Mouse (Mus musculus) megakaryocyte progenitor cell, adult 5-6 weeks (primary cell): ENCODE results near the gene Slc35d1. TPM values are rescaled to one million over a fixed set of nuclear protein-coding genes. Genes with fewer than 3 reads are reported as not detected.
"Not testable (repeated sequence)": the region's sequence is repeated elsewhere in the genome, so short reads cannot be mapped to it uniquely, and the experiment has no call there.

Experiments used
- ATAC-seq: replicated peaks from 2 replicates; pipeline ENCODE4 v1.8.0; 2016; ENCODE audit warnings: mild to moderate bottlenecking, moderate TSS enrichment, inconsistent platforms; ENCODE audit not compliant: poor library complexity
- total RNA-seq, 2 experiments: library from RNA; stranded (forward) in 1 of 2; stranded (reverse) in 1 of 2; fragments of 157-497, 149-512 nt in 1 of 2; fragments of 200-1000 nt in 1 of 2; gene quantifications; 2 replicates each; pipeline versions ENCODE4 v1.2.3 to v1.2.4; 2015 to 2017

Gene Slc35d1
- total RNA-seq, 2 experiments from 2014 or later: 5.3 to 20.3 TPM

DNA sequence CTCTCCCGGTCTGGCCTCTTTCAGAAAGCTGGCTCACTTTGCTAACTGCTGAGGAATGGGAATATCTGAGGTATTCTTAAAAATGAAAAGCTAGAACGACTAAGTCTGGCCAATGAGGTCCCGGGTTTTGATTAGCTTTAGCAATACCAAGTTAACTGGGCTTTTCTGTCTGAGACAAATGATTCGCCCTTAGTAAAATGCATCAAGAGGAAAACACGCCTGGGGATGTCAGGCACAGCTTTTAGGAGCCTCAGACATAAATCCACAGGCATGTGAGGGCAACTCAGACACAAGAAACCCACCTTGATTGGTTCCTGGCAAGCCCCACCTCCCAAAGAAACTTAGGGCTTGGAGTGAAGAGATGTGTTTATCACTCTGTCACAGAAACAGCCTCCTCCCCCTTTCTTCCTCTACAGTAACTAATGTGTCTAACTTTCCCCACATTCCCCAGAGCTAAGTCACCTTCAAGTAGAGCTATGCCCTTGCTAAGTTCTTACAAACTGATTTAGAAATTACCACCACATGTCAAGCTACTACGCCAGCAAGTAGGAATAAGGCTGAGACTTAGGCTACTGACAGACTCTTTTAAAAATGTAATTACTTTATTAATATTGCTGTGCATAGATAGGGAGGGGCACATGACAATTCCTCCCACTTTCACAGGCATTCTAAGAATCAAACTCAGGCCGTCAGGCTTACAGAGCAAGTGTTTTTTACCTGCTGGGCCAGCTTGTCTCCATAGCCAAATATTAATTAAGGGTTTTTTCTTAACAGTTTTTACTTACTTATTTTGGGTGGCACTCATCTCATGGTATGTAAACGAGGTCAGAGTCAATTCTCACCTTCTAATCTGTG is 26.0 kb downstream of the Slc35d1 start:
- peak; percentile 62 for ATAC-seq

DNA sequence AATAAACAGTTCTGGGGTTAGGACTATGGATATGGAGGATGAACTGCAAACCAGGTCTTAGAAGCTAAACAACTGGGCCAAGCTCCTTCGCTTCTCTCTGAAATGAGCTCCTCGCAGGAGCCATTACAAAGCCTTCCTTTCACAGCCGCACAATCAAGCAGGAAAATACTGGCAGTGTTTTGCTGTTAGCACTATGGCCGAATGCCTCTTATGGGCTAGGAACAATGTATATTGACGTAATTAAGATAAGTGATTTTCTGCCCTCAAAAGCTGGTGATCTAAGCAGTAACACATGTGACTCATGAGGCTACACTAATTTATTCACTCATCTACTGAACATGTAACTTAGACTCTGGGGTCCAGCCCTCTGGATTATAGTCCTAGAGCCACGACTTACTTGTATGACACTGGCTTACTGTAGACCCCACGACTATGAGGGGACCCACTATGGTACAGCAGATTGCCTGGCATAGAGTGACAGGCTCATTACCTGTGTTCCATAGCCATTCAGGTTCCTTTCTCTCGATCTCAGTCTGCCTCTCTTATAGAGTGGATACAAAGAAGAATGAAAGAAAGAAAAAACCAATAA is 34.6 kb downstream of the Slc35d1 start:
- no peak for ATAC-seq

DNA sequence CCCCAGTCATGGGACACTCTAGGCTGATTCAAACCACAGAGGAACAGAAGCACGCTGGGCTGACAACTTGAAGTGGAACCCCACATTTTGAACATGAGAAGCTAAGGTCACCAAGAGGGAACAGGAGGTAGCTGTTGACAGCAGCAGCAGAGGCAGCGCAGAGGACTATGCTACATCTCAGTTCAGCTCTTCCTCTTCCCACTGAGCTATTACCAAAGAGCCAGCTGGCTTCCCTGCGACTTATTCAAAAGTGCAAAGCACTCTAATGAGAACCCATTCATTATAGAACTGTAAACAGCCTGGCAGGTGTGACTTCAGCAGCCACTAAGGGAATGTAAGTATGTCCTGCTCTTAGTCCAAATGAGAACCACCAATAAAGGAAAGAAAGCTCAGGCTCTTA is 35.4 kb downstream of the Slc35d1 start:
- no peak for ATAC-seq

DNA sequence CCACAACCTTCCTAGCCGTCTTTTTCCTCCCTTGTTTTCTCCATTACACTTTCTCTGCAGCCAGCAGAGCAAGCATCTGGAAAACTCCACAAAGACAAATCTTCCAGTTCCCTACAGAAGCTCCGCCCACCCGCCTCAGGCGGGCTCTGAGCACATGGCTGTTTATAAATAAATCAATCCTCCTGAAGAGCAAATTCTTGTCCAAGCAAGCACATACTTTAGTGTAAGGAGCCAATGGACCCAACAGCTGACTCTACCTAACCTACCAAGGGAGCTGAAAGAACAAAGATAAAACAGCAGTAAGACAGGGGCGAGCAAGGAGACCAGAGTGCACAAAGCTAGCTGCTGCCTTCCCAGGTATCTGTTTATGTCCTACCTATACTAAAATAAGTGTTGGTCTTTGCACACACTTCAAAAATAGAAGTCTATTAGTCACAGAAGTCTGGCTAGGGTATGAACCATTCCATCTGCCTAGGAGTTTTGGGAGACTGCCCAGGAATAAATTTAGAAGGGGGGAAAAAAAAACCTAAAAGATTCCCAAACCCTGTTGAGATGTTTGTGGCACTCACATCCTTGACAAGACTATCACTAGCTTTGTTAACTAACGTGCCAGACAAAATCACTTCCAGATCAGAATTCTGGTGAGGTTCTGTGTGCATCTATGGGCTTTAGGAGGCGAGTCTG is 36.2 kb downstream of the Slc35d1 start:
- ATAC-seq: no peak

DNA sequence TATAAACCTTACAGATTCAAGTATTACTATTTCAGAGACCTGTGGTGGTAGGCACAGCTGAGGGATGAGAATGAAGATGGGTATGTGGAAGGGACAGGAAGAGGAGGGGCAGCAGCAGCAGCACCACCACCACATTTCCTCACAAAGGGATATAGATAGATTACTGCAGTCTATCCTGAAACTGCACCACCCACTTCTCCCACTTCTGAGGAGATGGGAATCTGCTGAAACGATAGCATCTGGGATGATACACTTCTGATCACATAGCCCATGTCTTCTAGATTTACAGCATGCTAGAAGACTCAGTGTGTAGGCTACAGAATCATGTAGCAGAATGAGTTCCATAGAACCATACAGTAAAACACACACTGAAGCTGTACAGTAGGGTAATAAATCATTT is 37.3 kb downstream of the Slc35d1 start:
- no peak for ATAC-seq

DNA sequence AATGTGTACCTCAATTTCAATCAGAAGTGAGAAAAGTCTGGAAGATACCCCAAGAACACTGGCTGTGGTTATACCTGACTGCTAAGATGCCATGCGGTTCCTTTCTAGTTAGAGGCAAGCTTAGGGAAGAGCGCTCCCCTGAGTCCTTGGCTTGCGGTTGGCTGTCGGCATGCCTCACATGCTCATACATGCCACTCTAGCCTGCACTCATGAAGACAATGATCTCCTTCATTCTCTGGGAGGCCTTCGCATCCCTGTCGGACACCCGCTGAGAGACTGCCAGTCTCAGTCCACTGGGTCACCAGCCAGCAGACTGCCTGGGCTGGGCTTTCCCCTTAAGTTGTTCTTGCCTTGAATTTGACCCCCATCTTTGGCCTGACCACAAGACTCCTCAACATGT is 41.0 kb downstream of the Slc35d1 start:
- no peak for ATAC-seq

DNA sequence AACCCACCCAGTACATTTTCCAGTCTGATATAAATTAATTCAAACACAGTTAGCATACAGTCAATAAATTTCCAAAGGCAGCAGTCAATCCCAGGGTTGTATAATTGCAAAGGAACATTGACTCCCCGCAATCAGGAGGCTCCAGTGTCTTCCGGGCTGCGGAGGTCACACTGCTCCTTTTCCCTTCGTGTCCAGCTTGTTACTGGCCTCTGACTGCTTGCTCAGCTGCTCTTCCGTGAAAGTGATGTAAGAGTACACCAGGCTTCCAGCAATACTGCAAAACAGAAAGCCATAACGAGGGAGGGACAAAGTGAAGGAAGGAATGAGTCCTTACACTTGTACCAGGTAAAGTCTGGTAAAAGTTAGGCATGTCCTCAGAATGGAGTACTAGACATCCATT is 41.5 kb downstream of the Slc35d1 start:
- no peak for ATAC-seq

DNA sequence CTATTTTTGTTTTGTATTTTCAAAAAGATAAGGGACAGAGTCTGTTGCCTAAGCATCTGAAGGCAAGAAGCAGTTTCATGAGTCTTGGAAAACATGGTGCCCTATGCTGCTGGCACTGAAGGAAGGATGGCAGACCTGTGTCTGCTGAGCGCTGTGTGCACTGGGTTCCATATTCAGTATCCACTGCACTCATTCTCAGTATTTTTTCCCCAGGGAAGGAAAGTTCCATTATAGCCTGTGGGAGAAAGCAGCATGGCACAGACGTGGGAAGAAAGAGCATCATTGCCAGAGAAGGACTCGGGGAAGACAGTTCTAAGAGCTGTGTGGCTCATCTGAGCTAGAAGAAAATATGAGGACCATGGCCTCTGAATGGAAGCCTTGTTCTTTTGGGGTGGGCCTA is 43.7 kb downstream of the Slc35d1 start:
- no peak for ATAC-seq

DNA sequence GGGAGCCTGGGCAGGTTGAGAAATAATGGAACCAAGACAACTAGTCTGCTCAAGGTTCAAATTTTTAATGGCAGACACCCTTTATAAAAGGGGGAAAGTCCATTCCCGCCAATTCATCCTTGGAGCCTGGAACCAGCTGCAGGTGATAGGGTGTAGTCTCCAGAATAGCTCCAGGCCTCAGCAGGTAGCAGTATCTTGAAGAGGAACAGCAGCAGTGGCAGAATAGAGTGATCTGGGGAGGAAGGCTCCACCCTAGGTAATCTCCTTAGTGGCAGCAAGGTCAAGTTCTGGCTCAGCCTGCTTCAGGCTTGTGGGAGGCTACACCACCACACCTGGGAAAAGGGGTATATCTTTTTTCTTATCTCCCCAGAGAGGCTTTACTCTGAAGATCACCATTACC is 48.8 kb downstream of the Slc35d1 start:
- ATAC-seq: not testable (repeated sequence)

DNA sequence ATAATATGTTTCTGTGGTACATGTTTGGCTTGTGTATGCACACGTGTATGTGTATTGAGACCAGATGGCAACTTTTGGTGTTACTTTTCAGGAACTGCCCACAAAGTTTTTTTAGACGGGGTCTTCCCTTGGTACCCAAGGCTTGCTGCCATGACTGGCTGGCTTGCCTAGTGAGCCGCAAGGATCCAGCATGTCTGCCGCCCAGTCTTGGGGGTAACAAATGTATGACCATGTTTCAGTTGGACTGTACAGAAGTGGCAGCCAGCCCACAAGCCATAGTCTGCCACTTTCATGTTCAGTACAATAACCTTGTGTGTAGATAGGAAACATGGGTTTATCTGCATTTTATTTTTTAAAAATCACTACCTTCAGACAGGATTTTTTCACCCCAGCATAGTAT is 56.2 kb downstream of the Slc35d1 start:
- no peak for ATAC-seq

DNA sequence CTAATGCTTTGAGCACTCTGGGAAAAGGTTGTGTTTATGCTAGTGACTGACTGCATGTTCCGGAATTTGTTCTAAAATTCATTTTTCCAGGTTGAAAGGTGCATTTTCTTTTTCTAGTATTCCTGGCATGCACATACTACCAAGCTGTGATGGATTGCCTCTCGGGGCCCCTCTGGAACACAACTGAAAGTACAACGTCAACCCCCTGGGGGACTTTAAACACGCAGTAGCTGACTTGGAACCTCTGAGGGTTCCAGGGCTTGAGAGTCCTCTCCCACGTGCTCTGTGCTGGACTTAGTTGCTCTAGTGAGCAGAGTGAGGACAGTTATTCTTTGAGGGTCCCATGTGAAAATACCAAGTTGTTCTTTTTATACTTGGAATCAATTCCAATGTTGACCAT is 63.0 kb downstream of the Slc35d1 start:
- no peak for ATAC-seq

DNA sequence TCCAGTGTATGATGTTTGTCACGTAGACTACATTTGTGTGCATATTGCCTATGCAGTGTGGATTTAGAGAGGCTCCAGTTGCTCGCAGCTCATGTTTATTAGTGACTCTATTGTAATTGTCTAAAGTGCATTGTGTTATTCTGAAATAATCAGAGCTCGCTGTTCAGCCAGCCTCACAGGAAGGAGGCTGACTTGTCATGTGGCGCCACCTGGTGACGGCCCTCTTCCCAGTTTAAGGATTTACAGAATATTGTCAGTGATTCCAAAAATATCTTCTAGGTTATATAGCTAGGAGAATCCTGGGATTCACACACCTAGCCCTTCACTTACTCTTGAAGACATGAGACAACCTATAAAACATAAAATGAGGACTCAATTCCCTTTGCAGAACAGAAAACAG is 68.6 kb downstream of the Slc35d1 start:
- peak; percentile 95 for ATAC-seq

DNA sequence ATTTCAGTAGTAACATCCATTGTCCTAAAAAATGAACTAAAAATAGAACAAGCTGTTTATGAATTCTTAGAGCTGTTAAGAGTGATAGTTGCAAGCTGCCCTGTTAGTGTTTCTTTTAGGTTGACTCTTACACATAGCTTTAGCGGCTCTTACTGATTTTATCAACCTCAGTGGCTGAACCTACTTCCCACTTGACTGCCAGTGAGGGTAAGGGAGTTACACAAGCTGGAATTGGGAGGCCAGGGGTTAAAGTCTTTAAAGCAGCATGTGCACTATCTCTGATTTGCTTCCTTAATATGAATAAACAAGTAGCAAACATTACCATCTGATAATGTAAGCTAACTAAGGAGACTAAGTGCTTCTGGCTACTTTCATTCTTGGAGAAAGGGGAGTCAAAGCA is 78.0 kb downstream of the Slc35d1 start:
- ATAC-seq: peak; percentile 54

DNA sequence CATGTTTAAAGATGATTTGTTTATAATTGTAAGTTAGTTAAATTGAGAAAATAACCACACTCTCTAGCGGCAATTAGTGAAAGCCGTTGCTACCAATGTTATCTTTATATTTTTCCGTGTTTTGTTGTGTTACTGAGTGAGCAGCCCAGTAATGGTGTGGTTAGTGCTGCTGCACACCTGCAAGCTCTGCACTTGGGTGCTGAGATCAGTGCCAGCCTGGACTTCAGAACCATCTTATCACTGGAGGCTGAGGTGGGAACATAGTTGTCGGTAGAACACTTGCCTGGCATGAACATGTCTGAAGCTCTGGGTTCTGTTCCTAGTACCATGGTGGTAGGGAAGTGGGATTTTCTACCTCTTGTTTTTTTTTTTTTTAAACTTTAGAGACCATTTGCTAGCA is 88.4 kb downstream of the Slc35d1 start:
- peak; percentile 32 for ATAC-seq

DNA sequence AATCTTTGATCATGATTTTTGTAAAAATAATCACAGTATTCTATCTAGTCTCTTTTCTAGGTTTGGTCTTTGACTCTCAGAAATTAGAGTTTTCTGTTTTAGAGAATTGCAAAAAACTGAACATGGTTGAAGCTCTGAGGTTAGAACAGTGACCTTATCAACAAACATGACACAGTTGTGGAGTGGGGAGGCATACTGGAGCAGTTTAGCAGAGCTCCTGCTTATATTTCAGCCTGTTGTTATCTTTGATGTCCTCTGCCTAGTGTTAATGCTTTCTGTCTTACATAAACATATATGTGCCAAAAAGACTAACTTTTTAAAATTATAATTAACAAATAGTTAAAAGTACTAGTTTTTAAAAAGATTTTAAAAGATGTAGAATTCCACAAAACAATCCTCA is 91.4 kb downstream of the Slc35d1 start:
- ATAC-seq: peak; percentile 27

DNA sequence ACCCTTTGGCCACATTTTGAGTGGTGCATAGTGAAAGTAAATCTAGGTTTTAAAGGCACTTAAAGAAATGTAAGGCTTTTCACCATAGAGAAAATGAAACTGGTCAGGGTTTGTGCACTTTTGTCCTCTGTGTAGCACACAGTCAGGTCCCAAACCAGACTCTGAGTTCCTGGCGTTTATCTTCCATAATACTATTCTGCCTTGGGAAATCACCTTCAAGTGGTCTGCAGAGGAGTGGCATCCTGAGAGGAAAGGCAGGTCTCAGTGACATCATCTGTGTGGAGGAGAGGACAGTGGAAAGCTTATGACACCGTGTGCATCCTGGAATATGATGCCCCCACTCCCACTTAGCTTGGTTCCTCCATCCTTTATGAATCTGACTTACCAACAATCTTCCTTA is 91.9 kb downstream of the Slc35d1 start:
- peak; percentile 18 for ATAC-seq

DNA sequence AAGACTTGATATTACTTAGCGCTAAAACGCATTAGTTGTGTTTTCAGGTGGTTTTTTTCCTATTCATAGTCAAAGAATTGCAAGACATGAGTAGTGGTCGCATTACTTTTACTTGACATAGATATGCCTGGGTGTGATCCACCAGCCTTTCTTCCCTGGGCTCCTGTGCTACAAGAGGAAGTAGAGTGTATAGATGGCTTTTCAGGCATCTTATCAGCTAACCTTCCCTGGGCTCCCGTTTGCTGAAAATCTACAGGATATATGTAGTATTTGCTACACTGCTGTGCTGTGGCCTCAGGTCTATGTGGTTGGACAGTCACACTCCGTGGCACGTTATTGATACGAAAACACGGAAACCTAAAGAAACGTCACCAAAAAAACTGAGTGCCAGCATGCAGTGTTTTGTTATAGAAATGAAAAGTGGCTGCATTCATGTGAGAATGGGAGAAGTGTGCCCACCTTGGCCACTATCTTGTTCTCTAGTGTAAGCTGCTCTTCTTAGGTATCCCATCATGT is 94.0 kb downstream of the Slc35d1 start:
- ATAC-seq: 0 out of 2 replicates have a peak, but pooled peaks have one; percentile 10

Other genes starting within 250 kb of the Slc35d1 start
- 16.7 and 17.0 TPM in 2 replicates for gene Tctex1d1, start 236.6 kb downstream of the Slc35d1 start, total RNA-seq (2015)
- 10.2 and 15.9 TPM in 2 replicates for gene Tctex1d1, start 236.6 kb downstream of the Slc35d1 start, total RNA-seq (2017)
- gene Insl5, start 188.3 kb downstream of the Slc35d1 start, total RNA-seq (2015): not detected in 2 replicates
- gene Insl5, start 188.3 kb downstream of the Slc35d1 start, total RNA-seq (2017): not detected in 2 replicates
- 59.8 and 67.6 TPM in 2 replicates for gene Mier1, start 100.8 kb downstream of the Slc35d1 start, total RNA-seq (2015)
- gene Mier1, start 100.8 kb downstream of the Slc35d1 start, total RNA-seq (2017): 54.0 and 72.6 TPM in 2 replicates
- 0.66 and 3.2 TPM in 2 replicates for gene Wdr78, start 100.6 kb downstream of the Slc35d1 start, total RNA-seq (2015)
- gene Wdr78, start 100.6 kb downstream of the Slc35d1 start, total RNA-seq (2017): 0.83 and 1.7 TPM in 2 replicates
- gene 4921539E11Rik, start 75.7 kb upstream of the Slc35d1 start, total RNA-seq (2015): not detected in 2 replicates
- not detected in 2 replicates for gene 4921539E11Rik, start 75.7 kb upstream of the Slc35d1 start, total RNA-seq (2017)
- 18.6 and 22.6 TPM in 2 replicates for gene Oma1, start 98.6 kb upstream of the Slc35d1 start, total RNA-seq (2015)
- 68.1 and 71.4 TPM in 2 replicates for gene Oma1, start 98.6 kb upstream of the Slc35d1 start, total RNA-seq (2017)